Mouse (Mus musculus) CH12.LX (cell line): ENCODE measurements around the gene Aspg. TPM values are rescaled to one million over a fixed set of nuclear protein-coding genes. Genes with fewer than 3 reads are reported as not detected.

ENCODE experiments used
- DNase-seq: peaks from one replicate; pipeline ENCODE4 v3.0.0-alpha.2; 2013; ENCODE audit errors: extremely low read depth
- H3K27ac ChIP-seq: 2 replicates; pipeline ENCODE4 v1.5.1; 2012; ENCODE audit warnings: low read depth, mild to moderate bottlenecking, control low read depth, moderate library complexity; ENCODE audit not compliant: insufficient read depth
- H3K27me3 ChIP-seq: replicated peaks from 2 replicates; pipeline ENCODE3; 2012; ENCODE audit warnings: inconsistent platforms
- H3K36me3 ChIP-seq, 2 experiments: replicated peaks in 1 of 2; 2 replicates each; pipeline versions ENCODE3 to v1.6.1; 2012; ENCODE audit warnings: inconsistent platforms in 1 of 2, low read length in 1 of 2, mild to moderate bottlenecking in 1 of 2, mixed read lengths in 1 of 2, moderate library complexity in 1 of 2; ENCODE audit not compliant: control insufficient read depth in 1 of 2, insufficient read depth in 1 of 2
- H3K4me1 ChIP-seq, 2 experiments: 2 replicates each; pipeline ENCODE4 v1.6.1; 2012; ENCODE audit warnings: inconsistent platforms in 1 of 2, moderate library complexity in 1 of 2; ENCODE audit not compliant: insufficient read depth in 2 of 2, control insufficient read depth in 1 of 2
- H3K4me2 ChIP-seq: 2 replicates; pipeline ENCODE4 v1.6.1; 2012; ENCODE audit warnings: low read depth, mild to moderate bottlenecking, control low read depth; ENCODE audit not compliant: poor library complexity, insufficient read depth, severe bottlenecking
- H3K4me3 ChIP-seq, 3 experiments: fragments of 150-350 bp in 1 of 3; sonication (generic) in 1 of 3; replicated peaks in 1 of 3; 2 replicates each; pipeline versions ENCODE3 to v1.5.1; 2011 to 2012; ENCODE audit warnings: low read depth in 2 of 3, low read length in 2 of 3, mild to moderate bottlenecking in 2 of 3, moderate library complexity in 2 of 3, control low read depth in 1 of 3, improper control_type of control experiment in 1 of 3, inconsistent platforms in 1 of 3, mixed read lengths in 1 of 3; ENCODE audit not compliant: poor library complexity in 1 of 3
- H3K79me2 ChIP-seq: replicated peaks from 2 replicates; pipeline ENCODE4 v1.6.1; 2012; ENCODE audit warnings: mild to moderate bottlenecking, moderate library complexity; ENCODE audit not compliant: control insufficient read depth, poor library complexity, insufficient read depth, severe bottlenecking; ENCODE audit errors: extremely low read depth
- H3K9ac ChIP-seq: 2 replicates; pipeline ENCODE4 v1.6.1; 2012; ENCODE audit warnings: low read depth, mild to moderate bottlenecking, control low read depth, moderate library complexity; ENCODE audit not compliant: insufficient read depth
- H3K9me3 ChIP-seq: replicated peaks from 2 replicates; pipeline ENCODE3; 2012; ENCODE audit warnings: low read length, inconsistent platforms, mixed read lengths
- BHLHE40 ChIP-seq: IDR thresholded peaks from 2 replicates; pipeline ENCODE4 v1.6.1; 2011; ENCODE audit warnings: mild to moderate bottlenecking, low read depth, low read length, improper control_type of control experiment
- CHD1 ChIP-seq: IDR thresholded peaks from 2 replicates; pipeline ENCODE4 v1.6.1; 2012; ENCODE audit warnings: low read depth, low read length, improper control_type of control experiment, inconsistent platforms
- CHD2 ChIP-seq: IDR thresholded peaks from 2 replicates; pipeline ENCODE4 v1.6.1; 2011; ENCODE audit warnings: low read length, improper control_type of control experiment
- E2F4 ChIP-seq: IDR thresholded peaks from 2 replicates; pipeline ENCODE4 v1.6.1; 2011; ENCODE audit warnings: low read depth, low read length, improper control_type of control experiment; ENCODE audit not compliant: insufficient replicate concordance
- GABPA ChIP-seq: IDR thresholded peaks from 2 replicates; pipeline ENCODE4 v1.6.1; 2012; ENCODE audit warnings: low read depth, low read length, improper control_type of control experiment, inconsistent platforms; ENCODE audit not compliant: insufficient replicate concordance
- JUND ChIP-seq: conservative IDR thresholded peaks from 2 replicates; pipeline ENCODE4 v1.6.1; 2011; ENCODE audit warnings: low read depth, low read length, improper control_type of control experiment
- KAT2A ChIP-seq: IDR thresholded peaks from 2 replicates; pipeline ENCODE4 v1.6.1; 2012; ENCODE audit warnings: low read length, improper control_type of control experiment, inconsistent platforms; ENCODE audit not compliant: insufficient replicate concordance
- MAX ChIP-seq: IDR thresholded peaks from 2 replicates; pipeline ENCODE4 v1.6.1; 2011; ENCODE audit warnings: low read length, improper control_type of control experiment
- MXI1 ChIP-seq: IDR thresholded peaks from 2 replicates; pipeline ENCODE4 v1.6.1; 2011; ENCODE audit warnings: mild to moderate bottlenecking, low read depth, low read length, improper control_type of control experiment
- POLR2AphosphoS2 ChIP-seq: IDR thresholded peaks from 2 replicates; pipeline ENCODE4 v1.6.1; 2011; ENCODE audit warnings: low read depth, low read length, improper control_type of control experiment
- SMC3 ChIP-seq: IDR thresholded peaks from 2 replicates; pipeline ENCODE4 v1.6.1; 2011; ENCODE audit warnings: low read depth, low read length, improper control_type of control experiment
- TCF12 ChIP-seq: IDR thresholded peaks from 2 replicates; pipeline ENCODE4 v1.6.1; 2014; ENCODE audit warnings: low read depth, mild to moderate bottlenecking, inconsistent platforms, low read length, improper control_type of control experiment
- USF2 ChIP-seq: conservative IDR thresholded peaks from 2 replicates; pipeline ENCODE4 v1.6.1; 2011; ENCODE audit warnings: low read depth, low read length, improper control_type of control experiment
- ZC3H11A ChIP-seq: IDR thresholded peaks from 2 replicates; pipeline ENCODE4 v1.6.1; 2012; ENCODE audit warnings: low read depth, mild to moderate bottlenecking, inconsistent platforms, low read length, improper control_type of control experiment
- ZMIZ1 ChIP-seq: IDR thresholded peaks from 2 replicates; pipeline ENCODE4 v1.6.1; 2012; ENCODE audit warnings: low read depth, mild to moderate bottlenecking, inconsistent platforms, low read length, improper control_type of control experiment
- ZNF384 ChIP-seq: IDR thresholded peaks from 2 replicates; pipeline ENCODE4 v1.6.1; 2012; ENCODE audit warnings: low read depth, low read length, improper control_type of control experiment, inconsistent platforms
- dilution Hi-C: fragments of 300-500 bp; cut with MboI; formaldehyde crosslinking; loops from 2 replicates; pipeline ENCODE4 v1.14.3; 2020; ENCODE audit warnings: low sequenced_read_pairs; ENCODE audit not compliant: extremely low pct_unique_long_range_greater_than_20kb, extremely low pct_ligation_motif_present
- in situ Hi-C: fragments of 300-500 bp; cut with MboI; formaldehyde crosslinking; loops from 3 replicates; pipeline ENCODE4 v1.14.3; 2019; ENCODE audit warnings: low sequenced_read_pairs, low pct_ligation_motif_present, low pct_unique_long_range_greater_than_20kb, mixed read lengths
- polyA plus RNA-seq: library from polyadenylated mRNA; unstranded; fragments of >175 nt; gene quantifications from 2 replicates; pipeline ENCODE4 v1.2.1, GENCODE M21; 2012; ENCODE audit warnings: low read depth; ENCODE audit not compliant: insufficient read length
- total RNA-seq, 2 experiments: library from RNA; depleted of rRNA; stranded (reverse); fragments of 300-350 nt in 1 of 2; fragments of >200 nt in 1 of 2; gene quantifications; 2 replicates each; pipeline ENCODE4 v1.2.3; 2012 to 2014

Gene Aspg
- total and polyA plus RNA-seq, 3 experiments, result not detected

- Histone ChIP-seq H3K27me3 (peaks cover 93% of the 10 kb centered on the region), H3K79me2 (no peaks in the 10 kb centered on the region), H3K4me3 (no peak overlapping the region), H3K4me1 (peaks cover 0 to 2% of the 10 kb centered on the region in 2 experiments; a peak in 1 of 4 replicates), H3K27ac (no peak overlapping the region), H3K9me3 (no peaks in the 10 kb centered on the region), H3K36me3 (no peaks in the 10 kb centered on the region), H3K9ac (no peak overlapping the region), H3K4me2 (no peak overlapping the region)
- DNase-seq, result no peak
- in situ Hi-C loops (no loop called here), dilution Hi-C loops (no loop called here)
- TF ChIP-seq USF2 (no peak), ZNF384 (no peak), CHD1 (no peak), MXI1 (no peak), TCF12 (no peak), E2F4 (no peak), SMC3 (no peak), ZC3H11A (no peak), GABPA (no peak), BHLHE40 (no peak)
Measured at GRCm38 (mm10) chr12:112107685-112108084, 1.2 kb downstream of the Aspg start.

- Histone ChIP-seq H3K4me2 (no peak overlapping the region), H3K27me3 (peaks cover 85% of the 10 kb centered on the region), H3K27ac (no peak overlapping the region), H3K79me2 (no peaks in the 10 kb centered on the region), H3K36me3 (no peaks in the 10 kb centered on the region), H3K9ac (no peak overlapping the region), H3K9me3 (no peaks in the 10 kb centered on the region), H3K4me3 (no peak overlapping the region), H3K4me1 (no peaks in the 10 kb centered on the region)
- in situ Hi-C loops (no loop called here), dilution Hi-C loops (no loop called here)
- DNase-seq, result no peak
- no peak for TF ChIP-seq ZMIZ1
- no peak for TF ChIP-seq CHD2
- TF ChIP-seq POLR2AphosphoS2, result no peak
- TF ChIP-seq MAX, result no peak
- no peak for TF ChIP-seq JUND
- no peak for TF ChIP-seq E2F4
- TF ChIP-seq CHD1, result no peak
- no peak for TF ChIP-seq KAT2A
Measured at GRCm38 (mm10) chr12:112108696-112109445, 2.4 kb downstream of the Aspg start.
